8 mouse cellular contexts compared by ENCODE assay signal in the genomic region with DNA sequence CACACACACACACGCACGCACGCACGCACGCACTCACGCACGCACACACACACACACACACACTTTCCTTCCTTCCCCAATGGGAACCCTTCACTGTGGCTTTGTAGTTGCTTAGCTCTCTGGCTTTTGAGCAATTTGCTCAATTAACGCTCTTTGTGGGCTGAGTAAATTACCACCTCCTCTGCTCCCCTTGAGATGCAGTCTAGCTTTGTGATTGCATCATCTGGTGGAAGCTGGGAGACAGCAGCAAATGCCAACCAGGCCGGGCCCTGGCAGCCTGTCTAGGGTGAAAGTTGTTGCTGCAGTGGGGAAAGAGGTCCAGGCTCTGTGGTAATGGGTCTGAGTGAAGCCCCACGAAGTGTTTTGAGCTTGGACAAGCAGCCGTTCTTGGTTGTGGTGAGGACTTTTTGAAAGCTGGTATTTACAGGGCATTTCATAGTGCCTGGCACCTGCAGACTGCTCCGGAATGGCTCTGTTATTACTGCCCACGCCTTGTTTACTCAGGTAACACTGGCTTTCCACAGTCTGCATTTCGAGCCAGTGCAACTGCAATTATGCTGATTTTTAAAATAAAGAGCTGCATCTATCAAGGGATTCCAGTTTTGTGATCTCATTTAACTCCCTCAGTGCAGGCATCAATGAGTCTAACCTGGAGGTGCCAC. TPM values are rescaled to one million over a fixed set of nuclear protein-coding genes. Genes with fewer than 3 reads are reported as not detected.
A peak's percentile ranks its signal among the peaks of the same experiment; 100 is the strongest.
DNase-seq lines count a peak whose midpoint lies in the region; ATAC-seq and TF ChIP-seq lines count a peak whose summit lies in the region.

No protein-coding gene starts in this region.

- no peaks in the 10 kb centered on the region for H3K9me3 ChIP-seq in liver, postnatal 0 days (ENCODE audit: low read length)
- no peaks in the 10 kb centered on the region for H3K9me3 ChIP-seq in stomach, postnatal 0 days (ENCODE audit: control insufficient read depth, low read length)

- WGBS in bone marrow, adult 2 months: 37% methylated on average over 14 of the region's 14 CpGs
- WGBS in liver, postnatal 0 days (ENCODE audit: insufficient replicate concordance): 54% methylated on average over 14 of the region's 14 CpGs
- 57% methylated on average over 14 of the region's 14 CpGs for WGBS in stomach, postnatal 0 days

- peak overlapping the region; percentile 19; the same call in 1 of the 2 replicates for H3K27ac ChIP-seq in bone marrow, adult 2 months (ENCODE audit: control insufficient read depth, insufficient read depth, low read depth, low read length, poor library complexity)
- H3K27ac ChIP-seq in liver, postnatal 0 days (ENCODE audit: low read depth): peak overlapping the region; percentile 34; the same call in 1 of the 2 replicates
- H3K27ac ChIP-seq in stomach, postnatal 0 days (replicated peaks): peak overlapping the region; percentile 76

- H3K9ac ChIP-seq in liver, postnatal 0 days (replicated peaks): no peak overlapping the region; the same call in 1 of the 2 replicates
- no peak overlapping the region for H3K9ac ChIP-seq in stomach, postnatal 0 days (ENCODE audit: low read length)

- TF ChIP-seq POLR2A in bone marrow, adult 2 months (IDR thresholded peaks at IDR 0.05; ENCODE audit: borderline replicate concordance, control insufficient read depth, low read depth, low read length): no peak

- ATAC-seq in CD4-positive, CD25-positive, alpha-beta regulatory T cell, adult 4 months: peak; percentile 29
- ATAC-seq in liver, postnatal 0 days: peak; percentile 50
- ATAC-seq in stomach, postnatal 0 days (ENCODE audit: low FRiP score, low TSS enrichment): peak; percentile 69

- no peaks in the 10 kb centered on the region for H3K27me3 ChIP-seq in liver, postnatal 0 days (ENCODE audit: insufficient read depth, low read length)
- H3K27me3 ChIP-seq in stomach, postnatal 0 days (ENCODE audit: control insufficient read depth, insufficient read depth, low read length): no peaks in the 10 kb centered on the region

- no peak for TF ChIP-seq CTCF in bone marrow, adult 2 months (IDR thresholded peaks at IDR 0.05; ENCODE audit: control insufficient read depth, insufficient read depth, low read length)
- no peak for TF ChIP-seq CTCF in liver, postnatal 0 days (IDR thresholded peaks at IDR 0.05; ENCODE audit: low read depth)
- TF ChIP-seq CTCF in stomach, postnatal 0 days (IDR thresholded peaks at IDR 0.05; ENCODE audit: low read depth): no peak

- DNase-seq in layer of hippocampus, adult 11-12 months (ENCODE audit: low spot score): peak; percentile 21
- DNase-seq in layer of hippocampus, adult 9-10 months (ENCODE audit: low spot score): no peak
- DNase-seq in liver, postnatal 0 days: no peak
- peak; percentile 41 for DNase-seq in stomach, postnatal 0 days (ENCODE audit: low spot score)
- DNase-seq in natural killer cell, adult 2 months (ENCODE audit: low spot score in 2 of 2): no peak
- DNase-seq in cerebellum, adult 9-11 months: no peak

- TF ChIP-seq EP300 in liver, postnatal 0 days (IDR thresholded peaks at IDR 0.05; ENCODE audit: low read depth): no peak
- TF ChIP-seq EP300 in stomach, postnatal 0 days (optimal IDR thresholded peaks at IDR 0.05): no peak

- H3K4me1 ChIP-seq in bone marrow, adult 2 months (ENCODE audit: control insufficient read depth, insufficient read depth, low read length): peaks cover 4% of the 10 kb centered on the region
- H3K4me1 ChIP-seq in liver, postnatal 0 days (ENCODE audit: insufficient read depth): peaks cover 16% of the 10 kb centered on the region
- H3K4me1 ChIP-seq in stomach, postnatal 0 days (replicated peaks; ENCODE audit: control insufficient read depth, insufficient read depth): no peaks in the 10 kb centered on the region

- H3K4me3 ChIP-seq in bone marrow, adult 2 months (replicated peaks; ENCODE audit: control insufficient read depth, low read depth, low read length): no peak overlapping the region
- no peak overlapping the region for H3K4me3 ChIP-seq in liver, postnatal 0 days (ENCODE audit: low read depth, low read length)
- H3K4me3 ChIP-seq in stomach, postnatal 0 days (ENCODE audit: low read depth, low read length): no peak overlapping the region

- peak overlapping the region; percentile 9; the same call in 1 of the 2 replicates for H3K4me2 ChIP-seq in liver, postnatal 0 days (ENCODE audit: low read depth, low read length)
- H3K4me2 ChIP-seq in stomach, postnatal 0 days (replicated peaks; ENCODE audit: low read depth): no peak overlapping the region

- no peaks in the 10 kb centered on the region for H3K36me3 ChIP-seq in liver, postnatal 0 days (replicated peaks; ENCODE audit: insufficient read depth, low read length)
- no peaks in the 10 kb centered on the region for H3K36me3 ChIP-seq in stomach, postnatal 0 days (ENCODE audit: control insufficient read depth, insufficient read depth, low read length)

RNA-seq across cellular contexts. Expression of a gene that starts 10.0 kb away (rescaled TPM):
- 10 to 100 TPM in 1 of 2 experiments, 1 to 10 TPM in 1; 9.6 to 10.1 TPM for polyA plus RNA-seq in CD4-positive, CD25-positive, alpha-beta regulatory T cell, adult 4 months (2017; shearing (Covaris generic))
- polyA plus RNA-seq in bone marrow, adult 2 months (2011; ENCODE audit: insufficient read depth, insufficient read length, low replicate concordance, missing spikeins): 5.0 and 9.6 TPM in 2 replicates
- polyA plus RNA-seq in liver, postnatal 0 days (2015; fragmentation: Nextera tagmentation; extraction: Ambion mirVana): 1.3 and 1.5 TPM in 2 replicates
- polyA plus RNA-seq in stomach, postnatal 0 days (2015; fragmentation: Nextera tagmentation; extraction: Ambion mirVana): 1.1 and 1.2 TPM in 2 replicates

Comparison
In these comparisons a context has a peak if more than half of its experiments do, and no peak if none do; other contexts are left out.
1. DNase-seq: peak in layer of hippocampus, adult 11-12 months (single experiment) and stomach, postnatal 0 days (single experiment); none in layer of hippocampus, adult 9-10 months (single experiment), liver, postnatal 0 days (single experiment), natural killer cell, adult 2 months (0 of 2) and cerebellum, adult 9-11 months (single experiment).
2. H3K27ac ChIP-seq: peak in every context shown above with its lines; median percentile 76 in stomach, postnatal 0 days; 34 in liver, postnatal 0 days; 19 in bone marrow, adult 2 months.
3. Peak in every context shown above with its lines, with median percentiles within 50 percentile points of each other: ATAC-seq.